Mouse (Mus musculus) gastrocnemius, adult 2 months (tissue): Measurements from ENCODE around the gene Dqx1. TPM values are rescaled to one million over a fixed set of nuclear protein-coding genes. Genes with fewer than 3 reads are reported as not detected.

ENCODE experiments used
- DNase-seq: peaks from one replicate; pipeline ENCODE4 v3.0.0; 2022
- H3K27ac ChIP-seq: fragments of 200-600 bp; 2 replicates; pipeline ENCODE4 v1.8.1; 2022; ENCODE audit warnings: mild to moderate bottlenecking
- H3K4me3 ChIP-seq: fragments of 200-600 bp; 2 replicates; pipeline ENCODE4 v1.8.1; 2022; ENCODE audit warnings: mild to moderate bottlenecking, moderate library complexity
- CTCF ChIP-seq: fragments of 200-600 bp; IDR thresholded peaks from 2 replicates; pipeline ENCODE4 v1.8.1; 2022; ENCODE audit warnings: antibody characterized with exemption, mild to moderate bottlenecking, moderate library complexity
- intact Hi-C: fragments of 180-260 bp; cut with DNase I; formaldehyde crosslinking; loops from one replicate; pipeline ENCODE4 v1.15.1; 2025
- total RNA-seq, 2 experiments: library from RNA; stranded (reverse); gene quantifications; 2 replicates each; pipeline ENCODE4 v1.2.3; 2021

Dqx1 gene
- total RNA-seq, 2 experiments from 2014 or later, result 0.20 to 1.1 TPM

DNA sequence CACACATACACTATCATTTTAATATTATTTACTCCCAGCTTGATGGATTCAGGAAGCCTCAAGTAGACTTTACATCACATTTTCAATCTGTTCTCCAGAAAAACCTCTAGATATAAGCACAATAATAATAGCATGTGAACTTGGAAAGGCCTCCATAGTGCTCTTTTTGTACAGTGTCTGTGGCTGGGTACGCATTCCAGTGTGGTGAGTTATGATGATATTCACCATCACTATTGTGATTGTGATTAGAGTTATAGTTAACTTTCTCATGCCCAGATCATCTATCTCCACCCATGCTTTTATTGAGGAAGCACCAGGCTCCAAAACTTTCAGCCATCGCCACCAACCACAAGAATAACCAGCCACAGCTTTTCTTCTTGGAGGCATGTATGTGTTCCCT lies 33.9 kb upstream of the Dqx1 start:
- no peak overlapping the region for H3K27ac ChIP-seq
- intact Hi-C loops, result no loop called here

DNA sequence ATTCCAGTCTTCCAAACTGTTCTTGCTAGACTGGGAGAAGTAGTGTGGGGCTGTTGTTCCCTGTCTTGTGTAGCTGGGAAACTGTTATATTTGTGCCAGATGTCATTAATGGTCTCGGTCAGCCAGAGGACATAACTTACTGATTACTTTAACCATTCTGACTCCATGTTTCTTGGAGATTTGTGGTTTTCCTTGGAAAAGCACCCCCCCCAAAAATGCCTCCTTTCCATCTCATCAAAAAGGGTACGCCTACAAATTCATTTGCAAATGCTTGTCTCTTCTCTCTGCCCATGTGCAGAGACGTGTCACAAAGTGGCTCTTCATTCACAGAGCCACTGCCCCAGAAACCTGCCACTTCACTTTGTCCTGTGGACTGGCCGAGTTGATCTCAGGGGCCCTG lies 33.2 kb upstream of the Dqx1 start:
- intact Hi-C loops, result no loop called here
- no peak for DNase-seq
- TF ChIP-seq CTCF, result no peak
- H3K4me3 ChIP-seq, result no peak overlapping the region
- no peak overlapping the region for H3K27ac ChIP-seq

More for the DNA sequence above, 33.9 kb upstream of the Dqx1 start:
- no peak for TF ChIP-seq CTCF
- no peak for DNase-seq
- no peak overlapping the region for H3K4me3 ChIP-seq

DNA sequence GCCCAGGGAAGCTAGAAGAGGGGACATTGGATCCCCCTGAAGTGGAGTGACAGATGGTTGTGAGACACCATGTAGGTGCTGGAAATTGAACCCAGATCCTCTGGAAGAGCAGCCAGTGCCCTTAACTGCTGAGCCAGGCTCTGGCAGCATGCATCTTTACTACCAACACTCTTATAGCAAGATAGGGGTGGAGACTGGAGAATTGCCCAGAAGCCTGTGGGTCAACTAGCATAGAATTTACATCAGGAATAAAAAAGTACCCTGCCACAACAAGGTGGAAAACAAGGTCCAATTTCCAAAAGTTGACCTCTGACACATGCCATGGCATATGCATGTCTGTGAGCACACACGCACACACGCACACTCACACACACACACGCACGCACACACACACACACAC lies 32.4 kb upstream of the Dqx1 start:
- H3K27ac ChIP-seq, result no peak overlapping the region
- DNase-seq, result no peak
- intact Hi-C loops, result no loop called here
- no peak for TF ChIP-seq CTCF
- H3K4me3 ChIP-seq, result no peak overlapping the region

DNA sequence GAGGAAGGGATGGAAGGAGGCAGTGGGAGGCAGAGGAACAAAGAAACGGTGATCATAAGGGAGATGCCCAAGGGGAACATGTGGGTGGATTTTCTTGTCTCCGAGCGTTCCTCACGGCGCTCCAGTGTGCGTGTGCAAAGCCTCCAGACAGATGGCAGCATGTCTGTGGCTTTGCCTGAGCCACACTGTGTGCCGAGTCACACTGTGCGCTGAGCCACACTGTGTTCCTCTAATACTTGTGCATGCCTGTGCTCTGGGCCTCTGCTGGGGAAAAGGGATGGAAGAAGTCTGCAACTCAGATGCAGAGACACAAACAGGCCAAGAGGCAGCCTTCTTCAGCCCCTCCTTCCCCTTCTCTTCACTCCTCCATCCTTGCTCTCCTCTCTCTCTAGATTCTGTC lies 30.4 kb upstream of the Dqx1 start:
- no peak for DNase-seq
- intact Hi-C loops, result no loop called here
- H3K4me3 ChIP-seq, result no peak overlapping the region
- TF ChIP-seq CTCF, result no peak
- H3K27ac ChIP-seq, result peak overlapping the region; percentile 68

DNA sequence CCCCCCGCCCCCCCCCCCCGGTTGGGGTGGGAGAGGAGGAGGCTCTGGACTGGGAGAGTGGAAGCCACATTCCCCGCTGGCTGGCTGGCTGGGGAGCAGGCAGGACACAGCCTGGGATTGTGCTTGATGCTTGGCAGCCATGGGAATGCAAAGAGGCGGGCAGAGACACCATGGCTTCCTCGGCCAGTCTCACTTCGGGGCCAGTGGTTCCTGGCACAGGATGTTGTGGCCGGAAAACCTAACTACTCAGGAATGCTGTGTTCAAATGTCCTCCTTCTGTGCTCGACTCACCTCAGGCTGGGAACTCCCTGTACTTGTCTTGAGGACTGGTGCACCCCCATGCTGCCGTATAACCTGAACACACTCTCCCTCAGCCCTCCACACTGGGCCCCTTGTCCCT lies 29.9 kb upstream of the Dqx1 start:
- no peak for TF ChIP-seq CTCF
- Histone ChIP-seq H3K4me3 (no peak overlapping the region), H3K27ac (peak overlapping the region; percentile 68)
- intact Hi-C loops, result no loop called here
- DNase-seq, result peak; percentile 53

DNA sequence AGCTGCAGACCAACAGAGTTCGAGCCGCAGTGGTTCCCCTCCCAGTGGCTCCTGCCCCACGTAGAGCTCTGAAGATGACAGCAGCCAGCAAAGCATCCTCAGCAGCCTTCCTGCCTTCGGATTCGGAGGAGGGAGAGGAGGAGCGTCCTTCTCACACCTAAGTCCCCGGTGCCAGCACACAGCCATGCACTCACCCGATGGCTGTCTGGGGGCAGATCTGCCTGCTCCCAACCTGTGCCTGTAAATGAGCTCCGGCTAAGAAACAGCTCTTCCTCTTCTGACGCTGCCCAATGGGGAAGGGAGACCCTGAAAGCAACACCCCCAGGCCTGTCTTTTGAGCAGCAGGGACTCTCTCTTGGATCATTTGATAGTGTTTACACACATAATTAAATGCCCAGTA lies 27.9 kb upstream of the Dqx1 start:
- TF ChIP-seq CTCF, result no peak
- peak overlapping the region; percentile 57 for H3K27ac ChIP-seq
- intact Hi-C loops, result no loop called here

DNA sequence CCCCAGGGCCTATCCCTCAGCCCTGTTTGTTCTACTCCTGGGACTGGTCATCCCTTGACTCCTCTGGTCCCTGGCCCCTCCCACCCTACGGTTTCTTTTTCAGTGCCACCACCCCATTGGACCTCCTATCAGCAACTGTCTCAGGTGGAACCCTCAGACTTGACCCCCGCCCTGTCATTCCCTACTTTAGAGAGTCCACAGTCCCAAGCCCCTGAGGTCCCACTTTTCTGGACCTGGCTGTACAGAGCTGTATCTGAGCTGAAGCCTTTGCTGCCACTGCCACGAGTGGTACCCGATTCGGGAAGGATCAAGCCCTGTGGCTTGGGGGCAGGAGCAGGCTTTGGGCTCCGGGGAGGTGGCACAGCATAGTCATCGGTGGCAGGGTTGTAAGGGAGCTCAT lies 26.5 kb upstream of the Dqx1 start:
- no peak for DNase-seq
- H3K4me3 ChIP-seq, result peak overlapping the region; percentile 81
- no peak for TF ChIP-seq CTCF
- intact Hi-C loops, result no loop called here
- peak overlapping the region; percentile 88 for H3K27ac ChIP-seq

More for the DNA sequence above, 27.9 kb upstream of the Dqx1 start:
- DNase-seq, result no peak
- no peak overlapping the region for H3K4me3 ChIP-seq

DNA sequence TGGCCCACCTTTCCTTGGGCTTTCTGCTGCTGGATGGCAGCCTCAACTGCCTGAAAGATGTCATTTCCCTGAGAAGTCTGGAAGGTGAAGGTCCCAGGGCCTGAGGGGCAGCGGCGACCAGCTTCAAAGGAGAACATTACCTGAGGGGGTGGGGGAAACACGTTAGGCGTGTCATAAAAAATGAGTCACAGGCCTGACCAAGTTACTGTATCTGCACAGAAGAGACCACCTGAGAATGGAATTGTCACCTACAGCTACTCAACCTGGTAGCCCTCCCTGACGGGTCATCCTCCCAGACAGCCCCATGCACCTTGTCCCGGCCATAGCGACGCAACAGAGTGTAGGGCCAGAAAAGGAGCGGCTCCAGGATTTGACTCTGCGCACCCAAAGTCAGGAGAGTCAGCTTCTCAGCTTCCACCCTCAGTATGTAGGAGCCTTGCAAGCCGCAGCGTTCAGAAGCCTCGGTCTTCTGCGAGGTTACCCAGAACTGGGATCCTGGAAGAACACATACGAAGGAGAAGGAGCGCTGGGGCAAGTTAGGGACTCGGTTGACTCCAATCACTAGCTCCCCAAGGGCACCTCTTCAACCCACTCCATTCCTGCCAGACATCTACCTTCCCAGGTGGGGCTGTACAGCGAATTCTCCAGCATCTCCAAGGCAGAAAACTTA lies 25.6 kb upstream of the Dqx1 start:
- intact Hi-C loops, result no loop called here
- Histone ChIP-seq H3K27ac (peak overlapping the region; percentile 88), H3K4me3 (peak overlapping the region; percentile 81)
- no peak for DNase-seq
- no peak for TF ChIP-seq CTCF

DNA sequence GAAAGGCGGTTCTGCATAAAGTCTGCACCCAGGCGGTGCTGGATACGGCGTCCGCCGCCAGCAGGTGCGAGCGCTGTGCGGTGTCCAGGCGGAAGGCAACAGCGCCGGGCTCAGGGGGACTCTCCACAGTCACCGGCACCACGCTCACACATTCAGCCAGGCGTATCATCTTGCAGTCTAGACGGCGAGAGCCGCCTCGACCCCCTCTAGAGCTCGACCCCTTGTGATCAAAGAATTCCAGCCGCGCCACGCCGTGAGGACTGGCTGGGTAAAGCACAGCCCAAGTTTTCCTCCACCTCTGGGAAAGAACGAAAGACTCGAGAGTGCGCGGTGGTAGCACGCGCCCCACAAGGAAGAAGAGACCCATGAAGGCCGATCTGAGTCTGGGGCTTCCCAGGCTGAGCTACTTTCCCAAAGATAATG lies 24.9 kb upstream of the Dqx1 start:
- intact Hi-C loops, result no loop called here
- DNase-seq, result peak; percentile 50
- Histone ChIP-seq H3K27ac (peak overlapping the region; percentile 88), H3K4me3 (peak overlapping the region; percentile 81)
- TF ChIP-seq CTCF, result no peak

DNA sequence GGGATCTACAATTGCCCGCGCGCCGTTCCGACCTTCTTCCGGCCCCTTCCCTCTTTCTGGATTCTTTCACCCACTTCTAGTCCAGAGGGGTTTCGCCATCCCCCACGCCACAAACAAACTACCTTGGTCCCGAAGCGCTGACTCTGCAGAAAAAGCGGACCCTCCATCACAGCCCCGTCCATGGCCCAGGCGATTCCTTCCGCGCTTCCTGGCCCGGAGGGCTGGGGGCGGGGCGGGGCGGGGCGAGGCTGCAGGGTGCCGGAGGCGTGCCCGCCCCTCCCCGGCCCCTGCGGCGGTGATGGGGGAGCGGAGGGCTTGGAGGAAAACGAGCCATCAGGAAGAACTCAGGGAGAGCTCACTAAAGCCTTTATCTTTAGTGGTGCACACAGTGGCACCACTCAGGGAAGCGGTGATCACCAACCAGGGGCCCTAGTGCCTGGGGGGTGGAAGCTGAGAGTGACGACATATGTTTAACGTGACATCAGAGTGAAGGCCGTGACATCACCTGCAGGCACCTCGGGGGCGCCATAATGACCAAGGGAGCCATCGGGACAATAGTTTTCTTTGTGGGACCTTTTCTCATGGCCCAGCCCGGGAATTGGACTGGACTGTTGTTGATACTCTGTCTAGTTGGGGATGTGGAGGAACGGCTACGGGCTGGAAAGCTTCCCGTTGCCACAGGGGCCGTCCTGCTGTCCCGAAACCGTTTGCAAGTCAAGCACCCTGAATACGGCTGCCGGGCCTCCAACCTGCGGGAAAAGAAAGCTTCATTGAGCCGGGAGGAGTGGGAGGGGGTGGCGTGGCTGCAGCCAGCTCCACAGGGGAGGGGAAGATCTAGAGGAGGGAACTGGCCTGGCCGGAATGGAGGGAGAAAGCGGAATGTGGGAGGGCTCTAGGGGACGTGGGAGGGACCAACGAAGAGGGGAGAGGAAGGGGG lies 24.1 kb upstream of the Dqx1 start, which contains the start of the genes Dok1 and Loxl3:
Gene Dok1, minus strand, starts transcription at position 223 of the 937 bp plus-strand sequence.
Gene Loxl3, plus strand, starts transcription at position 925 of the 937 bp plus-strand sequence.
- intact Hi-C loops, result no loop called here
- peak within 1 kb of the TSS; percentile 81 for H3K4me3 ChIP-seq
- TF ChIP-seq CTCF, result no peak
- peak within 1 kb of the TSS; percentile 88 for H3K27ac ChIP-seq
- peak; percentile 82 for DNase-seq

DNA sequence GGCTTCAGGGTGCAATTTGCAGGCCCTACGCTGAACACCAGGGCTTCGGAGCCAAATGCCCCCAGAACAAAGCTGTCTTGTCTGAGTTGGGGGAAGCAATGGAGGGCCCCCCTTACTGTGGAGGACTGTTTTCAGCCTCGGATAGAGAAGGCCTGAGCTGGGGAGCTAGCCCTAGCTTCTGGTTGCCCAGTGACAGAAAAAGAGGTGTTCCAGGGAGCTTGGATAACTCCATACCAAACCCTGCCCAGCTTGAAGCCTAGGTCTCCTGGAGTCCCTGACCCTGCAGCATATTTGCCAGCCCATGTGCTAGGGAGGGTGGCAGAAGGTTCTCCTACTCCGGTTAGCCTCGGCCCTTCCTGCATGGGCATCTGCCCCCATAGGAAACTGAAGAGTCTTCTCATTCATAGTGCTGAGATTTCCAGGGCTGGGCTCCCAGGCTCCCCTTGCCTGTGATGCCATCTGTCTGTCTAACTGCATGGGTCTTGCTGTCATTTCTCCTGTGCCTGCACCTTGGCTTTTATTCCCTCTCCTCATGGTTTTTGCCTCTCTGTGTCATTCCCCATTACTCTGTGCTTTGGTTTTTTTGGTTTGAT lies 23.1 kb upstream of the Dqx1 start:
- Histone ChIP-seq H3K4me3 (peak overlapping the region; percentile 81), H3K27ac (peak overlapping the region; percentile 88)
- no peak for TF ChIP-seq CTCF
- intact Hi-C loops, result no loop called here
- no peak for DNase-seq

DNA sequence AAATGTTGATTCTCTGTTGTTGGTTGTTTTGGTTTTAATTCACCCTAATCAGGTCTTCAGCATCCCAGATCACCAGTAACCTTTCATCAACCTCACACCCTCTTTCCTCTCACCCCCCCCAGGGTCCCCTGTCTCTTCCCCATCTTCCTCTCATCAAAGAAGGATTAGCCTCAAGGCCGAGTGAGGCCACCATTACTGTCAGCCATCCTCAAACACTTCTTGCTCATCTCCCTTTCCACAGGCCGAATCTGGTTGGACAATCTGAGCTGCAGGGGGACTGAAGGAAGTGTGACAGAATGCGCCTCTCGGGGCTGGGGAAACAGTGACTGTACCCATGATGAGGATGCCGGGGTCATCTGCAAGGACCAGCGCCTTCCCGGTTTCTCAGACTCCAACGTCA lies 20.5 kb upstream of the Dqx1 start:
- H3K27ac ChIP-seq, result no peak overlapping the region
- no peak overlapping the region for H3K4me3 ChIP-seq
- no peak for DNase-seq
- intact Hi-C loops, result no loop called here
- no peak for TF ChIP-seq CTCF
